Mouse (Mus musculus): ENCODE data around the gene Magi3.

DNA sequence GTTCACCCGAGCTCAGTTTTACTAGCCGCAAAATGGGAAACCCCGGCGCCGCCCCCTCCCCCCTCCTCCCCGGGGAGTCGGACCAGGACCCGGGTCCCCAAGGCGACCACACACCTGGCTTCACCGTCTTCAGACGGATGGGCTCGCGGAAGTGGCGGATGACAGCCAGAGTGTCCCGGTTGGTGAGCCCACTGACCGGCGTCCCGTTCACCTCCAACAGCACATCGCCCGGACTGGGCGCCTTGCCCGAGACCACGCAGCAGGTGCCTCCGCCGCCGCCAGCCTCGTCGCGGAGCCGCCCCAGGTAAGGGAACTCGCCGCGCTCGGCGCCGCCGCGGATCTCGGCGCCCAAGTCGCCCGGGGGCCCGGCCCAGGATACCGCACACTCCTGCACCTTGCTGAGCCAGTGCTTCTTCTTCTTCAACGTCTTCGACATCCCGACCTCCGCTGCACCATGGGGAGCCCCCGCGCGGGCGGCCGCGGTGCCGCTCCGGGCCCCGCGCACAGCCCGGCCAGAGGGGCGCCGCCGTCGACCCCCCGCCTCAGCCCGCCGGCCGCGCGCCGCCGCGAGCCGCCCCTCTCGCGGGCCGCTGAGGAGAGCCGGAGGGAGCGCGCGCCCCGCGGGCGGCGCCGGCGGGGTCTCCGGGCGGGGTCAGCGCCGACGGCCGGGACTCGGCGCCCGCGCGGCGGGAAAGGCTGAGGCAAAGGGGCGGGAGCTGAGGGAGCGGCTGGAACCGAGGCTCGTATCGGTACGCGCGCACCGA is 461 bp downstream of the Magi3 start:
- TF ChIP-seq CTCF (IDR thresholded peaks at IDR 0.05; ENCODE audit: low read depth, low read length) = no peak
- TF ChIP-seq POLR2A (IDR thresholded peaks at IDR 0.05; ENCODE audit: extremely low read depth, insufficient read depth, low read length) = no peak

Data from liver, adult 2 months (tissue).